Mouse (Mus musculus) embryonic facial prominence, embryonic 11.5 days (tissue): ENCODE measurements around the gene Gm9817. TPM values are rescaled to one million over a fixed set of nuclear protein-coding genes. Genes with fewer than 3 reads are reported as not detected.

Experiments used
- polyA plus RNA-seq: library from polyadenylated mRNA; unstranded; fragments of >200 nt; fragmentation: Nextera tagmentation; extraction: Ambion mirVana; gene quantifications from 2 replicates; pipeline ENCODE4 v1.2.1, GENCODE M21; 2014

Gene Gm9817
- polyA plus RNA-seq, 1 experiment from 2014 or later: not detected

Other genes with a start within 250 kb of the Gm9817 start
- gene Dtnbp1, start 76.5 kb upstream of the Gm9817 start, polyA plus RNA-seq: 76.0 and 78.4 TPM in 2 replicates